12 mouse cellular contexts compared by ENCODE assay signal in genomic region chr11:32780747-32781536, GRCm38 (mm10). TPM values are rescaled to one million over a fixed set of nuclear protein-coding genes. Genes with fewer than 3 reads are reported as not detected.
A peak's percentile ranks its signal among the peaks of the same experiment; 100 is the strongest.
DNase-seq lines count a peak whose midpoint lies in the region; ATAC-seq lines count a peak whose summit lies in the region.
"Had no signal": no experiment of that assay in that cellular context is flagged by ENCODE, and none has a peak within 500 bp of the region (broad histone marks: within the 10 kb centered on the region; RNA-seq: fewer than 3 reads in every experiment).

No protein-coding gene starts in this region.

- no peak overlapping the region for H3K9ac ChIP-seq in kidney, embryonic 16.5 days (replicated peaks; ENCODE audit: low read length)
- H3K9ac ChIP-seq in neural tube, embryonic 14.5 days (replicated peaks; ENCODE audit: low read depth, low read length): no peak overlapping the region

- H3K36me3 ChIP-seq in kidney, embryonic 16.5 days (ENCODE audit: insufficient read depth, low read length): no peaks in the 10 kb centered on the region
- no peaks in the 10 kb centered on the region for H3K36me3 ChIP-seq in neural tube, embryonic 14.5 days (ENCODE audit: control insufficient read depth, insufficient read depth, low read length)

- no peak overlapping the region for H3K4me2 ChIP-seq in kidney, embryonic 16.5 days (replicated peaks; ENCODE audit: low read depth, low read length)
- H3K4me2 ChIP-seq in neural tube, embryonic 14.5 days (ENCODE audit: low read depth, low read length): no peak overlapping the region

- no peaks in the 10 kb centered on the region for H3K27me3 ChIP-seq in kidney, embryonic 16.5 days (ENCODE audit: insufficient read depth, low read length)
- no peaks in the 10 kb centered on the region for H3K27me3 ChIP-seq in neural tube, embryonic 14.5 days (ENCODE audit: control insufficient read depth, insufficient read depth, low read length)

- 20% methylated on average over 11 of the region's 11 CpGs for WGBS in kidney, embryonic 16.5 days
- WGBS in neural tube, embryonic 14.5 days: 19% methylated on average over 11 of the region's 11 CpGs

- DNase-seq in CD4-positive, CD25-positive, alpha-beta regulatory T cell, adult 2 months (ENCODE audit: low read depth, low spot score): peak; percentile 21
- peak; percentile 15 to 23 for DNase-seq in layer of hippocampus, adult 8-10 months (ENCODE audit: low spot score in 2 of 2)
- DNase-seq in layer of hippocampus, postnatal 36 days: no peak
- DNase-seq in B cell, adult 2 months: no peak
- DNase-seq: heart, postnatal 4 days had no signal

- H3K9me3 ChIP-seq in kidney, embryonic 16.5 days (ENCODE audit: low read length): peaks cover 5% of the 10 kb centered on the region; the same call in 1 of the 2 replicates
- H3K9me3 ChIP-seq in neural tube, embryonic 14.5 days (ENCODE audit: control insufficient read depth, low read length): no peaks in the 10 kb centered on the region

- ATAC-seq in CD4-positive, CD25-positive, alpha-beta regulatory T cell, adult 4 months: no peak
- peak; percentile 27; the same call in 1 of the 2 replicates for ATAC-seq in kidney, embryonic 16.5 days (ENCODE audit: low FRiP score, low TSS enrichment)
- peak; percentile 85 for ATAC-seq in neural tube, embryonic 14.5 days (ENCODE audit: low read depth)
- no peak for ATAC-seq in granulocyte monocyte progenitor cell, adult 5-6 weeks (replicated peaks; ENCODE audit: poor library complexity, severe bottlenecking)

- no peak overlapping the region for H3K4me3 ChIP-seq in kidney, embryonic 16.5 days (ENCODE audit: low read length)
- no peak overlapping the region for H3K4me3 ChIP-seq in neural tube, embryonic 14.5 days (ENCODE audit: low read depth, low read length)
- H3K4me3 ChIP-seq: erythroblast, embryonic 14.5 days had no signal

- peaks cover 9% of the 10 kb centered on the region; the same call in 1 of the 2 replicates for H3K4me1 ChIP-seq in kidney, embryonic 16.5 days (ENCODE audit: insufficient read depth, low read length)
- H3K4me1 ChIP-seq in neural tube, embryonic 14.5 days (ENCODE audit: control insufficient read depth, insufficient read depth, low read length): no peaks in the 10 kb centered on the region

- H3K27ac ChIP-seq in kidney, embryonic 16.5 days (ENCODE audit: low read length): no peak overlapping the region
- H3K27ac ChIP-seq in neural tube, embryonic 14.5 days (ENCODE audit: low read depth, low read length): peak overlapping the region; percentile 60

RNA-seq across cellular contexts. Expression of gene Smim23, which starts 43.5 kb away (rescaled TPM):
- not detected for polyA plus RNA-seq in CD4-positive, CD25-positive, alpha-beta regulatory T cell, adult 4 months (2017; shearing (Covaris generic))
- not detected for total RNA-seq in layer of hippocampus, adult 8-10 months (2022)
- not detected for total RNA-seq in layer of hippocampus, postnatal 36 days (2021)
- not detected in 2 replicates for polyA plus RNA-seq in kidney, embryonic 16.5 days (2015; fragmentation: Nextera tagmentation; extraction: Ambion mirVana)
- polyA plus RNA-seq in neural tube, embryonic 14.5 days (2014; fragmentation: Nextera tagmentation; extraction: Ambion mirVana): not detected in 2 replicates
- total RNA-seq in granulocyte monocyte progenitor cell, adult 5-6 weeks (2014; fragmentation: Nextera tagmentation): not detected in 2 replicates
- total RNA-seq in granulocyte monocyte progenitor cell, adult 5-6 weeks (2017): not detected in 2 replicates
- total RNA-seq: heart, postnatal 4 days; neutrophil, adult 5-6 weeks had no signal
- polyA plus RNA-seq: erythroblast, embryonic 14.5 days; liver, embryonic 16.5 days had no signal

Comparison
In these comparisons a context has a peak if more than half of its experiments do, and no peak if none do; other contexts are left out.
1. DNase-seq: peak in CD4-positive, CD25-positive, alpha-beta regulatory T cell, adult 2 months (single experiment) and layer of hippocampus, adult 8-10 months (2 of 2); none in layer of hippocampus, postnatal 36 days (0 of 2) and B cell, adult 2 months (0 of 2).
2. ATAC-seq: peak in kidney, embryonic 16.5 days (single experiment) and neural tube, embryonic 14.5 days (single experiment); none in CD4-positive, CD25-positive, alpha-beta regulatory T cell, adult 4 months (single experiment) and granulocyte monocyte progenitor cell, adult 5-6 weeks (single experiment).